Mouse (Mus musculus) heart, adult 2 months (tissue): ENCODE results near the gene Nrg3. TPM values are rescaled to one million over a fixed set of nuclear protein-coding genes. Genes with fewer than 3 reads are reported as not detected.
A peak's percentile ranks its signal among the peaks of the same experiment; 100 is the strongest.

Experiments
- DNase-seq, 2 experiments: peaks; one replicate each; pipeline ENCODE4 v3.0.0; 2021
- H3K27ac ChIP-seq: fragments of 200-600 bp; 2 replicates; pipeline ENCODE4 v1.8.1; 2022
- H3K27me3 ChIP-seq: fragments of 200-500 bp; 2 replicates; pipeline ENCODE4 v1.6.1; 2012; ENCODE audit warnings: mild to moderate bottlenecking, low read length, inconsistent platforms, mixed read lengths; ENCODE audit not compliant: control insufficient read depth, insufficient read depth
- H3K36me3 ChIP-seq: fragments of 200-500 bp; 2 replicates; pipeline ENCODE4 v1.6.1; 2012; ENCODE audit warnings: low read length, inconsistent platforms; ENCODE audit not compliant: control insufficient read depth, insufficient read depth
- H3K4me1 ChIP-seq: fragments of 200-500 bp; 2 replicates; pipeline ENCODE4 v1.6.1; 2011; ENCODE audit warnings: low read length; ENCODE audit not compliant: control insufficient read depth, insufficient read depth
- H3K4me3 ChIP-seq: fragments of 200-600 bp; 2 replicates; pipeline ENCODE4 v1.8.1; 2022
- H3K79me2 ChIP-seq: fragments of 200-500 bp; replicated peaks from 2 replicates; pipeline ENCODE4 v1.6.1; 2012; ENCODE audit warnings: mild to moderate bottlenecking, inconsistent platforms, low read length, moderate library complexity, mixed read lengths; ENCODE audit not compliant: control insufficient read depth, insufficient read depth
- H3K9ac ChIP-seq: fragments of 200-500 bp; 2 replicates; pipeline ENCODE4 v1.6.1; 2012; ENCODE audit warnings: low read depth, mild to moderate bottlenecking, control low read depth, inconsistent platforms, low read length, mixed read lengths
- CTCF ChIP-seq: fragments of 200-600 bp; IDR thresholded peaks from 2 replicates; pipeline ENCODE4 v1.8.1; 2022; ENCODE audit warnings: antibody characterized with exemption, mild to moderate bottlenecking, moderate library complexity
- EP300 ChIP-seq: fragments of 200-500 bp; IDR thresholded peaks from 2 replicates; pipeline ENCODE4 v1.6.1; 2011; ENCODE audit warnings: low read depth, low read length, control low read depth; ENCODE audit not compliant: insufficient read depth
- POLR2A ChIP-seq: fragments of 200-500 bp; IDR thresholded peaks from 2 replicates; pipeline ENCODE4 v1.6.1; 2011; ENCODE audit warnings: mild to moderate bottlenecking, low read depth, low read length, control low read depth; ENCODE audit not compliant: insufficient read depth
- WGBS: fragments of 180-500 bp; shearing (Covaris S2); methylation state at CpG from one replicate; pipeline ENCODE4 v1.1.7; 2018; 5-methylcytosine and 5-hydroxymethylcytosine counted together
- intact Hi-C: fragments of 180-260 bp; cut with DNase I; formaldehyde crosslinking; loops from one replicate; pipeline ENCODE4 v1.15.1; 2025
- polyA plus RNA-seq: library from polyadenylated mRNA; depleted of rRNA; stranded (reverse); fragments of >200 nt; gene quantifications from 2 replicates; pipeline ENCODE4 v1.2.3, GENCODE M21; 2012
- total RNA-seq, 2 experiments: library from RNA; stranded (reverse); gene quantifications; 2 replicates each; pipeline ENCODE4 v1.2.3; 2021

Gene Nrg3
- total and polyA plus RNA-seq, 3 experiments, result 0.04 TPM; not detected in 2

DNA sequence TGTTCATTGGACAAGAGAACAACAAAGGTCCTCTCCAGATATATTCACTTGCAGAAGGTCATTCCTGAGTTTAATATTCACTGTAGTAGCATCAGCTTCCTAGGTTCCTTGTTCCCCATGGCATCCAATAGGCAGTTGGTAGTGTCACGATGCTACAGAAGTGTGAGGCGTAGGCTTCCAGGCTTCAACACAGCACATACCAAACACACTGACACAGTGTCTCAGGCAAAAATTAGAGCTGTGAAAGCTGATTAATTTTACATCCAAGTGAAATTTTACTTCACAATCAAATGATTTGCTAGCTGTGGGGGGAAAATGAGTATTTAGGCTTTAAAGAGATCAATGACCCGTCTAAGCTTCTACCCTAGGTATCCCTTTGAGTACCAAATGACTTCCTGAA is 438.4 kb downstream of the Nrg3 start:
- no peaks in the 10 kb centered on the region for H3K27me3 ChIP-seq
- no peak overlapping the region for H3K27ac ChIP-seq
- intact Hi-C loops, result no loop called here
- TF ChIP-seq POLR2A (no peak), CTCF (no peak), EP300 (no peak)
- no peak overlapping the region for H3K9ac ChIP-seq
- 83% methylated on average over 3 of the region's 3 CpGs for WGBS
- no peak overlapping the region for H3K4me3 ChIP-seq
- H3K36me3 ChIP-seq, result no peaks in the 10 kb centered on the region
- H3K79me2 ChIP-seq, result no peaks in the 10 kb centered on the region
- no peak for DNase-seq
- no peaks in the 10 kb centered on the region for H3K4me1 ChIP-seq

DNA sequence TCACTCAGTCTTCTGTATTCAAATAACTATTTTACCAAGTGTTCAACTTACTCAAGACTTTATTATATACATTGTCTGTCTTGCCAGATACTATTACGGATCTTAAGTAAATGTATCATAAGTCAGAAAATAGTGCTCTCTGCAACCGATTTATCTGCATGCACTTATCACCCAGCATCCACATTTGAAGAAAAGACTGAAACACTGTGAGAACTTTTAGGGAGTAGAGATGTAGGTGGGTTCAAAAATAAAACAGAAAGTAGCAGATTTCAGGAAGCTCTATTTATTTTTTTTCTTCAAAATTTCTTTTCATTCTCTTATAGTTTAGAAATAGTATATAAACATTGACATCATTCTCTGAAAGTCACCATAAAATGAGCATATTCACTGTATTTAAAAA is 449.8 kb downstream of the Nrg3 start:
- no peak overlapping the region for H3K27ac ChIP-seq
- intact Hi-C loops, result no loop called here

DNA sequence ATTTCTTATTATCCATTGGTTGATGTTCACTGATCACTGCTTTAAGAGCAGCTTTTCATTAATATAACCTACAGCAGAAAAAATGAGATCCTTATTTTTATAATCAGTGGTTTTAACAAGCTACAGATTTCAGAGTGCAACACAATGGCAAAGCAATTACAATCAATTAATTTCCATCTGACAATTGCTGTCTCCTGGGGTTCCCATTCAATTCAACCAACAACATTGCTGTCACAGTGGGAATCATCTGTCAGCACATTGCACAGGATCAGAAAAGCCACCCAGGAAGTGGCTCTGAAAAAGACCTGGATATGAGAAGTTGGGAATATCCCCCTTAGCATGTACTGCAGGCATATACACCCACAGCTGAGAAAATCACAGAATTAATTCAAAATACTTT is 458.8 kb downstream of the Nrg3 start:
- H3K27ac ChIP-seq, result no peak overlapping the region
- no peak for DNase-seq
- H3K27me3 ChIP-seq, result no peaks in the 10 kb centered on the region
- intact Hi-C loops, result no loop called here
- TF ChIP-seq CTCF (no peak), POLR2A (no peak), EP300 (no peak)
- H3K4me1 ChIP-seq, result no peaks in the 10 kb centered on the region
- no peaks in the 10 kb centered on the region for H3K36me3 ChIP-seq
- H3K4me3 ChIP-seq, result no peak overlapping the region
- H3K79me2 ChIP-seq, result no peaks in the 10 kb centered on the region
- no peak overlapping the region for H3K9ac ChIP-seq

More for the DNA sequence above, 449.8 kb downstream of the Nrg3 start:
- DNase-seq, result no peak
- Histone ChIP-seq H3K36me3 (no peaks in the 10 kb centered on the region), H3K4me3 (no peak overlapping the region), H3K9ac (no peak overlapping the region), H3K79me2 (no peaks in the 10 kb centered on the region), H3K27me3 (no peaks in the 10 kb centered on the region), H3K4me1 (no peaks in the 10 kb centered on the region)
- WGBS, result 62% methylated on average over 2 of the region's 2 CpGs
- TF ChIP-seq POLR2A (no peak), EP300 (no peak), CTCF (no peak)

DNA sequence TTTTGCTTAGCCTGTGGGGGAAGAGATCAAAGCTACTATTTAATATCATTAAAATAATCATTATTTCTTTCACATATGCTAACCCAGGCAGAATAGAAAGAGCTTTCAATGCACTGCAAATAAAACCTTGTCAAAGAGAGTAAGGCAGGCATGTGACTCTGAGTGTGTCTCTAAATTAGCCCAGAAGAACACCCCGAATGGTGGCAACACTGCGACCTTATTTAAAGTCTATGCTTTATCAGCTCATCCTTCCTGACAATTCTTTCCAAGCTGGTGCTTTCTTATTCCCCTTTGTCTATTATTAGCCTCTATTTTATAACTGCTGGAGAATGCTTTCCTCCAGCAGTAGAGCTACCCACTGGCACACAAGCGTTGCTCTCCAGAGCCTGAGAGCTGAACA is 475.0 kb downstream of the Nrg3 start:
- intact Hi-C loops, result no loop called here
- Histone ChIP-seq H3K36me3 (no peaks in the 10 kb centered on the region), H3K9ac (no peak overlapping the region), H3K4me1 (no peaks in the 10 kb centered on the region), H3K27me3 (no peaks in the 10 kb centered on the region), H3K79me2 (no peaks in the 10 kb centered on the region), H3K27ac (no peak overlapping the region), H3K4me3 (no peak overlapping the region)
- 68% methylated on average over 3 of the region's 3 CpGs for WGBS
- TF ChIP-seq POLR2A, result no peak
- no peak for TF ChIP-seq EP300
- TF ChIP-seq CTCF, result no peak
- DNase-seq, result no peak

DNA sequence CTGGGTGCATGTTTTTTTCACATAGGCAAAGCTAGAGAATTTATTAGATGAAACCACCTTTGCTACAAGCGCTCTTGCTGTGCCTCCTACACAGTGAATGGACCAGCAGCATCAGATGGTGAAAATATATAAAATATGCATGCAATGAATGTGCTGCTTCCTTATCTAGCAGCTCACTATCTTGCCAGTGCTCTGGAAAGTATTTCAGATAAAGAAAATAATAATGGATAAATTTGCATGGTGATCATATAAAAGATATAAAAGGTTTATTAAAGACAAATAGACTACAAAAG is 480.4 kb downstream of the Nrg3 start:
- intact Hi-C loops, result no loop called here
- 74% methylated on average over 1 of the region's 1 CpGs for WGBS
- Histone ChIP-seq H3K4me1 (no peaks in the 10 kb centered on the region), H3K36me3 (no peaks in the 10 kb centered on the region), H3K27me3 (no peaks in the 10 kb centered on the region), H3K9ac (no peak overlapping the region), H3K79me2 (no peaks in the 10 kb centered on the region), H3K27ac (no peak overlapping the region), H3K4me3 (no peak overlapping the region)
- no peak for TF ChIP-seq CTCF
- TF ChIP-seq POLR2A, result no peak
- no peak for TF ChIP-seq EP300
- DNase-seq, result no peak

- no peaks in the 10 kb centered on the region for H3K4me1 ChIP-seq
- no peak for DNase-seq
- H3K9ac ChIP-seq, result no peak overlapping the region
- H3K27ac ChIP-seq, result no peak overlapping the region
- H3K4me3 ChIP-seq, result no peak overlapping the region
- WGBS, result 71% methylated on average over 7 of the region's 7 CpGs
- no peaks in the 10 kb centered on the region for H3K36me3 ChIP-seq
- intact Hi-C loops, result no loop called here
- H3K27me3 ChIP-seq, result no peaks in the 10 kb centered on the region
- TF ChIP-seq CTCF (peak; percentile 14; the same call in 1 of the 2 replicates), EP300 (no peak)
- H3K79me2 ChIP-seq, result no peaks in the 10 kb centered on the region
Observed at GRCm38 (mm10) chr14:38991847-38992573, 480.9 kb downstream of the Nrg3 start.
